Mouse (Mus musculus) testis, adult 2 months (tissue): Measurements from ENCODE around the gene Cyb5r2.

ENCODE experiments used
- CTCF ChIP-seq: fragments of 200-500 bp; IDR thresholded peaks from 2 replicates; pipeline ENCODE4 v1.5.1; 2012; ENCODE audit warnings: low read depth, mild to moderate bottlenecking, inconsistent platforms, low read length, moderate library complexity; ENCODE audit not compliant: control insufficient read depth, insufficient read depth, insufficient replicate concordance
- POLR2A ChIP-seq: fragments of 200-500 bp; IDR thresholded peaks from 2 replicates; pipeline ENCODE4 v1.6.1; 2012; ENCODE audit warnings: low read depth, mild to moderate bottlenecking, inconsistent platforms, low read length, moderate library complexity; ENCODE audit not compliant: control insufficient read depth

DNA sequence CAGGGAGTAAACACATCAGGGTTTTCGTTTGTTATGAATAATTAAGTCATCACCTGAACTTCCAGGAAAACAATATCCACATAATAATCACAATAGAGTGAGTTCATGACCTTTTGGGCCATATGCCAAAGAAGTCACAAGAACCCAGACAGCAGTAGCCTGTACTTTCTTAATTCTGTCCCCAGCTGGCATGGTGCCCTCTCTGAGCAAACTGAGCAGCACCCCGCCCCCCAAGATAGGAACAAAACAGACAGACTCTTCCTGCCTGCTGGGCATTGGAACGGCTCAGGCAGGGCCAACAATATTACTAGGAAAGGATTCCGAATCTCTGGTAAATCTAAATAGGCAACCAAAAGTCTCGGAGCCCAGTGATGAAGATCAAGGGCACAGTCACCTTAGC is 51.9 kb downstream of the Cyb5r2 start:
- TF ChIP-seq POLR2A: no peak
- TF ChIP-seq CTCF: no peak
